Mouse (Mus musculus) layer of hippocampus, adult 11-12 months (tissue): ENCODE measurements at regions not wholly inside any gene's neighbourhood (a gene's known extent, or its start where the extent isn't known, plus 50 kb on each side); places are given as distances from the start of the nearest gene placed in this dataset.
A peak's percentile ranks its signal among the peaks of the same experiment; 100 is the strongest.

Experiments used
- DNase-seq: peaks from one replicate; pipeline ENCODE4 v3.0.0; 2022; ENCODE audit warnings: low spot score

- no peak for DNase-seq
Observed at GRCm38 (mm10) chr6:79619991-79620390, 197.7 kb upstream of the Gm20594 start.

GRCm38 (mm10) chr6:79631683-79632082, 186.0 kb upstream of the Gm20594 start:
- DNase-seq = peak; percentile 25

- DNase-seq = no peak
Observed at GRCm38 (mm10) chr6:79651286-79651685, 166.4 kb upstream of the Gm20594 start.
